Mouse (Mus musculus): Measurements from ENCODE around the gene Ube2o.

Ube2o gene

GRCm38 (mm10) chr11:116580711-116581375 is 404 bp downstream of the Ube2o start:
- peak; percentile 56 to 64 for DNase-seq (ENCODE audit: low spot score in 2 of 2)

DNA sequence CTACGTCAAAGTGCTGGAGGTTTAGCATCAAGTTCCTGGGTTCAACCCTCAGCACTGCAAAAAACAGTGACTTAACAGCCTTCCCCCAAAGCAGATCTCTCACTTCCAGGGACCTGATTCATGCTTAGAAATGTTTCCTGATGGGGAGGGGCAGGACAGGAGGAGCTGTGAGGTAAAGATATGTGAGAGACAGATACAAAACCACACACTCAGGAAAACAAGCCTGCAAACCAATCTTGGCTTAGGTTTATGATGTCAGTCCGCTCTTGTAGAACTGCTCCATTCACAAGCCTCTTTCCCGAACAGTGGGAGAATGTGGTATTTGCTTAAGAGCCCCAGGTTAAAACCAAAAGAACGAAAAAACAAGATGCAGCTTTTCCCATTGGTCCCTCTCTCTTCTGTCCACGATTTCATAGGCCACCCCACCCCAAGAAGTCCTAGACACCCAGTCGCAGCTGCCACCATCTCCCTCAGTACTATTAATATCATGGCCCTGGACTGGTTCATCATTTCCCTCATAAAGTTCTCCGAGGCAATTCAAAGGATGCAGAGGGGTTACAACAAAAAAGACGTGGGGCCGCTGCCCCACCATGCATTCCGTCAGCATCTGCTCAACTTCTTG is 1.1 kb downstream of the Ube2o start:
- peak in 1 of 2 experiments; percentile 55 for DNase-seq (ENCODE audit: low spot score in 2 of 2)

- no peak for DNase-seq (ENCODE audit: low spot score in 2 of 2)
Measured at GRCm38 (mm10) chr11:116579280-116579679, 2.0 kb downstream of the Ube2o start.

DNA sequence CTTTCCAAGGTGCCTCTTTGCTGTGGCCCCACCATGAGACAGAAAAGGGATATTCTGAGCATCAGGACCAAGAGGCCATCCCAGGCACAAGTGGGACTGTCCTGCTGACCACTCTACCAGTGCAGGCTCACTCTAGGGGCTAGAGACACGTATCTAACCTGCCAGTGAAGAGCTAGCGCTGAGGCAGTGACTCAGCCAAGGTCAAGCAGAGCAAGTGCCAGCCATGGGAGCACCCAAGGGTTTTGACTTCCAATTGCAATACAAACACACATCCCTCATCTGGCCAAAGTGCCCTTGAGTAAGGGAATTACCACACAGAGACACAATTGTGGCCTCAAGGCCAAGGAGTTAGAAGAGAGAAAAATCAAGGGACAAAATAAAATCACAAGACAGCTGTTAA is 5.9 kb downstream of the Ube2o start:
- DNase-seq (ENCODE audit: low spot score in 2 of 2), result no peak

DNA sequence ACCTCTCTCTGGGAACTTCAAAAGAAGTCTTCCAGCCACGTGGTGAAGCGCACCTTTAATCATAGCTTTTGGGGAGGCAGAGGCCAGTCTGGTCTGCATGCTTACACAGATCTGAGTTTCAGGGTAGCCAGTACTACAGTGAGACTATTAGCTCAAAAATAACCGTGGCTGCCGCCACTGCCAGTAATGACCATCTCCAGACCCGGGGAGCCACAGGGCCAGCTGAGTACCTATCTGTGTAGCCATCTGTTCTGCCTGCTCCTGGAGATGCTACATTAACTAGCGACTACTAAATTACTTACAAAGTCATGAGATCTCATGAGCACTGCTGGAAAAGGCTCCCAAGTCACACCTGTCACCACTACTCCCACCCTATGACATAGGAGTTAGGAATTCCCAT is 6.3 kb downstream of the Ube2o start:
- no peak for DNase-seq (ENCODE audit: low spot score in 2 of 2)

DNA sequence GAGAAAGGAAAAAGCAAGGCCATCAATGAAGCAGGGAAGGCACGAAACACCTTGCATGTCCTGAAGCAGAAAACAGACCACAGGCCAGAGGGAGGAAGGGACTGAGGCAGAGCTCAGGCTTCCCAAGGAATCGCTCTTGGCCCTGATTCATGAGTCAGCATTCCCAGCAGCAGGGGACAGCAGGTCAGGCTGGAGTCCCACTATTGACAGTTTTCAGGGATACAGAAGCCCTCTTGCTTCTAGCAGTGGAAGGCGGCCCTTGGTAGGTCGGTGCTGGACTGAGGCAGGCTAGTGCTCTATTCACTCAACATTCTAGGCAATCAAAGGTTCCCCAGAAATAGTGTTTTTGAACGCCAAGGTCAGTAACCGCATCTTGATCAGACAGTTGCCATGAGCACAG is 6.8 kb downstream of the Ube2o start:
- no peak for DNase-seq (ENCODE audit: low spot score in 2 of 2)

- peak; percentile 45 to 70 for DNase-seq (ENCODE audit: low spot score in 2 of 2)
Measured at GRCm38 (mm10) chr11:116572756-116573543, 8.3 kb downstream of the Ube2o start.

DNA sequence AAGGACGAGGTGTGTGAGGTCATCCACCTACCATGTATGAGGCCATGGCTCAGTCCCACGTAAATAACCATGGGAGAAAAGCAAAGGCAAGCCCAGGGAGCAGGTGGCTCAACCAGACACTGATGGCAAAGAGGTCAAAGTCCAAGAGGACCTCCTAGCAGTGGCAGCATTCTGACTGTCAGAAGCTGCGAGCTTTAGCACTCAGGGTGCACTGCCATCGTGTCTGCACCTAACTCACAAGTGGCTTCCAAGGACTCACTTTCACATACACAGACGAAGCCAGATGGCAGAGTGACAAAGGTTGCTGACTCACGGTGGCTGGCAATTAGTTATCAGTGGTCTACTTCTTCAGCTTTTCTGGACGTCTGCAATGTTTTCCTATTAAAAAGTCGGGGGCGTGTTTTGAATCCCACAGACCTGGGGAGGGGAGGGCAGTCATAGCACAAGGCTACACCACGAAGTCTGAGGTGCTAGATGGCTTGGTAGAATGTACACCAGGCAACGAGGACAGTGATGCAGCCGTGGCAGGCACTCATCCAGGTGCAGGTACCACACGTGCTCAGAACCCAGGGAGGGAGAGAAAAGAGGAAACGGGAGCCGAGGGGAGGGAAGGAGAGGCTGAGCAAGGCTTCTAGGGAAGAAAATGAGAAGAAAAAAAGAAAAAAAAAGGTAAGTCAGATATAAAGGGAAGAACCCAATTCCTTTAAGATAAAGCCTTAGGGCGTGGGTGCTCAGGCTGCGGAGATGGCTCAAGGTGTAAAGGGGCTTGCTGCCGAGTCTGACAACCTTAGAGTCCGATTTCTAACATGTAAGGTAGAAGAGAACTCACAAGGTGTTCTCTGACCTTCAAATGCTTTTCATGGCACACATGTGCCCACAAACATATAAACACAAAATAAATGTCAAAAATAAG is 9.2 kb downstream of the Ube2o start:
- DNase-seq (ENCODE audit: low spot score in 2 of 2), result peak; percentile 61 to 78

DNA sequence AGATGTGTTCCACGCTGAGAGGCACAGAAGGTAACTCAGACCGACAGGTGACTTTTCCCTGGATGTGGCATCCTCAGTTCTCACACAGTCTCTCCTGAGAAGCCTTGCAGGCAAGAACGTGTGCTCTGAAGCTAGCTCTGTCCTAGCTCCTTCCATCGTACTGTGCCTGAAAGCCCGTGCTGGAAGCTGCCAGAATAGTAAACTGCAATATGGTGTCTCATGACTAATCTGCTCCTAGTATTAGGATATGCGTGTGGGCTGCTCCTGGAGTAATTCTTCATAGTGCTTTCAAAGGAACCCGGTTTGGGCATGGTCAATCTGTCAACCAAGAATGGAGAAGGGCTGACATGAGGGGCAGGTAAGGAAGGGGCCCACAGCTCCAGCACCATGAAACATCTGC is 10.4 kb downstream of the Ube2o start:
- no peak for DNase-seq (ENCODE audit: low spot score in 2 of 2)

DNA sequence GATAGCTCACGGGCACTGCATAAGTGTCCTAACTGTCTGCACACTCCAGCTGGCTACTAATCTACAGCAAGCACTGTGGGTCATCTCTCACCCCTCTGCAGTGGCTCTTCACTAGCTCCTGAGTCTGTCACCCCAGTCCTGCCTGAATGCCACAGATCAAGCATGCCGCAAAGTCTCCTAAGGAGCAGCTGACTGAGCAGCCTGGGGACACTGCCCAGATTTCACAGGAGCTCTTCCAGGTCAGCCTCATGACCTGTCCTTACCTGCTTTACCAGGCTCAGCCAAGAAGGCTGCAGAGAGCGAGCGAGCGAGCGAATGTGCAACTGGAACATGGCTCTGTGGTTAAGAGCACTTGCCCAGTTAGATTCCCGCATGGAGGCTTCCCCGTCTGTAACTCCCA is 13.7 kb downstream of the Ube2o start:
- no peak for DNase-seq (ENCODE audit: low spot score in 2 of 2)

- DNase-seq (ENCODE audit: low spot score in 2 of 2), result no peak
Measured at GRCm38 (mm10) chr11:116565283-116566041, 15.8 kb downstream of the Ube2o start.

GRCm38 (mm10) chr11:116556308-116556707 is 24.9 kb downstream of the Ube2o start:
- DNase-seq (ENCODE audit: low spot score in 2 of 2), result no peak

- no peak for DNase-seq (ENCODE audit: low spot score in 2 of 2)
Measured at GRCm38 (mm10) chr11:116555572-116555971, 25.7 kb downstream of the Ube2o start.

- DNase-seq (ENCODE audit: low spot score in 2 of 2), result peak in 1 of 2 experiments; percentile 40
Measured at GRCm38 (mm10) chr11:116554171-116554878, 26.9 kb downstream of the Ube2o start.

DNA sequence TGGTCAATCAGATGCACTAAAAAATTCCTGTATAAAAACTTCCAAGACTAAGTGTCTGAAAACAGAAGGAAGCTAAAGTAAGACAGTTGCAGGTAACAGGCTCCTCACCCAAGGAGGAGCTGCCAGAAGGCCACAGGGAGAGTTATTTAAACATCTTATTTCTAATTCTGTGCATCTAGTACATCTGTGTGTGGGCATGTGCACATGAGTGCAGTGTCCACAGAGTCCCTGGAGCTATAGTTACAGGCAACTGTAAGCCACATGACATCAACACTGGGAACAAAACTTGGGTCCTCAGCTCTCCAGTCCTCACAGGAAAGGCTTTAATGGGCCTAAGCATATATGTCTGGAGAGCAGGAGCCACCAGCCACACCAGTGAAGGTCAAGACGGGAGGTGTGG is 29.1 kb downstream of the Ube2o start:
- DNase-seq (ENCODE audit: low spot score in 2 of 2), result no peak

GRCm38 (mm10) chr11:116550748-116551147 is 30.5 kb downstream of the Ube2o start:
- DNase-seq (ENCODE audit: low spot score in 2 of 2), result no peak

DNA sequence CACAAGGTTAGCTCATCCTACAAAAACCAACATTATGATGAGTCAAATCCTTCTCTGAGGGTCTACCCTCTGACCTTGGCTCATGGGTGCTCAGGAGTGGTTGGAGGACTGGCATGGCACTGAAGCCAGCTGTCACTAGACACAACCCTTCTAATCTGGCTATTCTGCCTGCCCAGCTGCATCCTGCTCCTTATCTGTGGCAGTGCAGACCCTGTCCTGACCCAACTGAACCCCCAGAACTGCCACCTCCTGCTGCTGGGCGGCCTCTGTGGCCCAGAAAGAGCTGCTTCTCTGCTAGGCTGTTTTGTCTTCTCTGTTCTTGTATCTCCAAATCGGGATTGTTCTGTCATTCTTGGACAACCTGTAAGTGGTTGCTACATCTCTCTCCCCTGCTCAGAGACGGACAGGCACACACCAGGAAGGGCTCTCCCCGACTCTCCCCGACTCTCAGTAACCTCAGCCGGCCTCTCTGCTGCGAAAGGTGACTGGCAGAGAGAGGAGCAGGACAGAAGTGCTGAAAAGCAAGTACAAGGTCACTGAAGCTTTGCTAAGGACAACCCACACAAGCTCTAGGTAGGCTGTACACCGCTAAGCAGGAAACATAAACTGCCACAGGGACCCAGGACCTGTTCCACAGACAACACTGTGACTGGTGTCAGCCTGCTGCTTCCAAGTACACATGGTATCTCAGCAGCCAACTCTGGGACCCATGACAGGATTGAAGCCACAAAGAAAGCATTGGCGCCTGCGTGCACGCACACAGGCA is 31.8 kb downstream of the Ube2o start:
- DNase-seq (ENCODE audit: low spot score in 2 of 2), result peak; percentile 47 to 67

DNA sequence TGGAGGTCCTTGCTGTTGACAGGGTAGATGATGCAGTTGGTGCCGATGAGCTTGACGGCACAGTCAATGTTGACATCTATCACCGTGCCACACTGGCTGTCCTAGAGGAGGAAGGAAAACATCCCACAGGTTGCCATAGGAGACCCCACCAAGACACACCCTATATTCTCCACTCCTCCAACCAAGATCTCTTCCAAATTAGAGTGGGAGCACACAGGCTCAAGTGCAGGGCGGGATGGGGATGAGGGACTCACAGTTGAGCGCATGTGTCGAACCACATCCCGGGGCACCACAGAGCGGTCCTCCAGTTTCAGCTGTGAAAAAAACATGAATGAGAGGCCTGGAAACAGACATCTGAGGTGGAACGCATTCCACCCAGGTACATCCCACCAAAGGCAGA is 32.5 kb downstream of the Ube2o start:
- DNase-seq (ENCODE audit: low spot score in 2 of 2), result no peak

- DNase-seq (ENCODE audit: low spot score in 2 of 2), result no peak
Measured at GRCm38 (mm10) chr11:116547296-116548060, 33.8 kb downstream of the Ube2o start.

All from spleen, postnatal 36 days (tissue).